Mouse (Mus musculus) 3134 (cell line): ENCODE data around the gene Sms.

Source experiments
- DNase-seq: peaks from one replicate; pipeline ENCODE4 v3.0.0-alpha.2; 2011; ENCODE audit warnings: low spot score; ENCODE audit not compliant: insufficient read length; ENCODE audit errors: extremely low read depth

Sms gene

GRCm38 (mm10) chrX:157491944-157492726, at the start of gene Sms:
Gene Sms (minus strand): TSS chrX:157492287.
- DNase-seq = peak; percentile 91

DNA sequence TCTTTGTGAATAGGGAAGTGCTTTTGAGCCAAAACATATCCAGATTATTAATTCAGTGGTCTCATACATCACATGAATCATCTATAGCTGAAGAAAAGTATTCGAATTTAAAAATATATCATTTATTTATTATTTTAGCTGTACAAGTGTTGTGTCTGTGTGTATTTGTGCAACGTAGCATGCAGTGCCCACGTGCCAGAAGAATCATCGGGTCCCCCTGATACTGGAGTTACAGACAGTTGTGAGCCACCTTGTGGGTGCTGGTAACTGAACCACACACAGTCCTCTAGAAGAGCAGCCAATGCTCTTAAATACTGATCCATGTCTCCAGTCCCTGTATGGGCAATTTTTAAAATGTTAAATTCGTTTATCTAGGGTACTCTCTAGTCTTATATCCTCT, 14.3 kb upstream of the Sms start:
- no peak for DNase-seq

GRCm38 (mm10) chrX:157504506-157504905, 12.4 kb upstream of the Sms start:
- no peak for DNase-seq

GRCm38 (mm10) chrX:157501871-157502270, 9.8 kb upstream of the Sms start:
- DNase-seq = no peak

DNA sequence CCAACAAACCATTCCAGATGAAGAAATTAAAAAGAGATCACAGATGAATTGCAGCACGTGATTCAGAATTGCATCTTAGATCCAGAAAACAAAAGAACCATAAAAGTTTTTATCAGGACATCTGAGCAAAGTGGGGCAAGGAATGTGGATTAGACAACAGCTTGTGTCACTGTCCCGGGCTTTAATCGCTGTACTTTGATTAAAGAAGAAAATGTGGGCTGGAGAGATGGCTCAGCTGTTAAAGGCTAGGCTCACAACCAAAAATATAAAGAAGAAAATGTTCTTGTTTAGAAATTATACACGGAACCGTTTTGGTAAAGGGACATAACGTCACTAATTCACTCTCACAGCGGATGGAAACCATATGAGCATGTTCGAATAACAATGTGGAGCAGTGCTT, 7.9 kb upstream of the Sms start:
- DNase-seq = no peak

GRCm38 (mm10) chrX:157493159-157493558, 1.1 kb upstream of the Sms start:
- no peak for DNase-seq

DNA sequence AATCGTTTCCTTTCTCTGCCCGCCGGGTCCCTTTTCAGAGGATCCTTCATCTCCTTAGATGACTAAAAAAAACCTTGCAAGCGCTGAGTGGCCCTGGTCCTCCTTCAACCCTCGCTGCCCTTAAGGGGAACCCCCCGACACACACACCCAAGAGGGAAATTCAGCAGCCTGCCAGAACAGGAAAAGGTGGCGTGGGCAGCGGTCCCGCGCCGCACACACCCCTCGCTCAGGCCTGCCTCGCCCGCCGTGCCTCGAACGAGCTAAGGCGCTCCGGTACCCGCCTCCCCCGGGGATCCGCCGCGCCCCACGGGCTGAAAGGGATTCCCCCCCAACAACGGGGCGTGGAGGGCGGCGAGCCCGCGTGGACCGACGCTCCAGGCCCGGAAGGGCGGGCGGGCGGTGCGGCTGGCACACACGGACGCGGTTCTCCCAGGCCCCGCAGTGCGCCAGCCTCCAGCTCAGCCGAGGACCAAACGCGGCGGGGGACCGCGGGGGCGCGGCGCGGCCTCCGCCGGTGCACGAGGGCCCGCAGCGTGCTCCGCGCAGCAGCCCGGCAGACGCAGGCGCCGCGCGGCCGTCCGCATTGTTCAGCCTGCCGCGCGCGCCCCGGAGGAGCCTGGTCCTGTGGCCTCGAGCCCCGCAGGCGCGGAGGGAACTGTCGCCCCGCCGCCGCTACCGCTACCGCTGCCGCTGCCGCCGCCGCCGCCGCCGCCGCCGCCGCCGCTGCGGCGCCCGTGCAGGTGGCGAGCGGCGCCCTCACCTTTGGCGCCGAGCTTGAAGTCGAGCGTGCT, 747 bp downstream of the Sms start:
- DNase-seq = peak; percentile 62

GRCm38 (mm10) chrX:157490769-157491144, 1.3 kb downstream of the Sms start:
- DNase-seq = peak; percentile 9

DNA sequence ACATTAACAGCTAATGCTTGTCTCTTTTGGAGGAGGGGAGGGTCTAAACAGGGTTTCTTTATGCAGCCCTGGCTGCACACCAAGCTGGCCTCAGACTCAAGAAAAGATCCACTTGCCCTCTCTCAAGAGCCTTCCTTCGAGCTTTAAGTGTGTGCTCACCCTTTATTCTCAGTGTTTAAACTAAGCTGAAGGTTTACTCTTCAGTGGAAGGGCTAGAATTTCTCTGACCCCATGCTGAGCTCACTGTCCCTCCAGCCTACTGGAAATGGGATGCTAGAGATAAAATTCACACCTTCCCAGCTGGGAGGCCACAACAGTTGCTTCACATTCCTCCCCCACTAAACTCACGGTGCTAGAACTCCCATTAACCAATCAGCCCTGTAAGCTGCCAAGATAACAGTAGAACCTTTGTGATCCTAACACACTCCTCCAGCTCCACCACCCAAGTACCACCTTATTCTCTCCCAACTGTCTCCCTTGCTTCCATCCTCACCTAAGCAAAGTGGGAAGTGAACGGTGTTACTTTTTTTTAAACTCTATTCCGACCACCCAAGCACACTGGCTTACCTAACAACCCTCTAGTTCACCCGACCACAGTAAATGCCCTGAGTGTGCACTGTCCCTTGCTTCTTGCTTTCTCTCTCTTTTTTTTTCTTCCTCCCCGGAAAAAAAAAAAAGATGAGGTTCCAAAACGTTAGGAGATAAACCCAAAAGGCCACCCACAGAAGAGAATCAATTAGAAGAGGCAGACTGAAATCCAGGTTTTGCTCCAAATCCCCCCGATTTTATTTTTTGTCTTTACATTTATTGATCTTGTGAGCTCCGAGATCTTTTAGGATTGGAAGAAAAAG, 2.0 kb downstream of the Sms start:
- DNase-seq = no peak

DNA sequence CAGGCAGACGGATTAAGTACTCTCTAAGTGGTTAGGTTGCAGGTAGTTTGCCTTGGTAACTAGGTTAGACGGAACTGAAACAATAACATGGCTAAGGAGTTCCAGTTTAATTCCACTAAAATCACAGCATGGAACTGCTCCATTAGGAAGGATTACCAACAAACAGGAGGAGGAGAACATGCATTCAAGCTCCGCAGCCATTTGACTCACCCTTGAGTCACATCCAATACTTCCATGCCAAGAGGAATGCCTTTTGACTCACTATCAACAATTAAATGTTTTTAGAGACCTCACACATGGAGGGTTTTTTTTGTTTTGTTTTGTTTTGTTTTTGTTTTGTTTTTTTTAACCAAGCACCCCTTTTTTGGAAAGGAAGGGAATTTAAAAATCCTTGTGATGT, 3.3 kb downstream of the Sms start:
- DNase-seq = peak; percentile 23

DNA sequence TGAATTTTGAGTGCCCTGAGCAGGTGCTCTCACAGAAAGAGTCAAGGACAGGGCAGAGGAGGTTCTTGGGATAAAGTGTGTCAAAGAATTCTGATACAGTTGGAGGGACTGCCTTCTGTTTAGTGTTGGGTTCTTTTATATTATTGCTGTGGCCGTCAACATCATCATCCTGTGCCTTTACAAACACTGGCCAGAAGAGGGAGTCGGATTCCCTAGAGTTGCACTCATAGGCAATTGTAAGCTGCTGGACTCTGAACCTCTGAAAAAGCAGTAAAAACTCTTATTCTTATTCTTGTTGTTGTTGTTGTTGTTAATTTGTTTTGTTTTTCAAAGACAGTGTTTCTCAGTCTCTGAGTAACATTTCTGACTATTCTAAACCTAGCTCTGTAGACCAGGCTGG, 5.3 kb downstream of the Sms start:
- DNase-seq = no peak

GRCm38 (mm10) chrX:157482842-157483241, 9.2 kb downstream of the Sms start:
- no peak for DNase-seq

DNA sequence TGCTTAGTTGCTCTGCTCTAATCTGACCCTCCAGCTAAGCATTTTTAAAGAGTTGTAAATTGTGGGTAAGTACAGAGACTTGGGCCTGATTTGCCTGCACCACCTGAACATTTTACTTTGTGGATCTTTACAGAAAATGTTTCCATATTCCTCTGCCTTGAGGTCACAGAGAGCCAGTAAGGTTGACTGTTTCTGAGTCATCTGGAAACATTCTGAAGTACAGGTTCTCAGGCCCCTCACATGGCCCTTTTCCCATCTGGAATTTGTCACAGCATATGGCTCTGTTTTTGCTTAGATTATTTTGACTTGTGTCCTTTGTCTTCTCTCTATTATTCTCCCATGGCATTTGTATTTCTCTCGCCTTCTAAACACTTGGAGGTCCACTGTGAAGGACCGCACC, 10.2 kb downstream of the Sms start:
- DNase-seq = no peak

GRCm38 (mm10) chrX:157477328-157477727, 14.8 kb downstream of the Sms start:
- no peak for DNase-seq

GRCm38 (mm10) chrX:157476153-157476810, 15.8 kb downstream of the Sms start:
- DNase-seq = no peak

DNA sequence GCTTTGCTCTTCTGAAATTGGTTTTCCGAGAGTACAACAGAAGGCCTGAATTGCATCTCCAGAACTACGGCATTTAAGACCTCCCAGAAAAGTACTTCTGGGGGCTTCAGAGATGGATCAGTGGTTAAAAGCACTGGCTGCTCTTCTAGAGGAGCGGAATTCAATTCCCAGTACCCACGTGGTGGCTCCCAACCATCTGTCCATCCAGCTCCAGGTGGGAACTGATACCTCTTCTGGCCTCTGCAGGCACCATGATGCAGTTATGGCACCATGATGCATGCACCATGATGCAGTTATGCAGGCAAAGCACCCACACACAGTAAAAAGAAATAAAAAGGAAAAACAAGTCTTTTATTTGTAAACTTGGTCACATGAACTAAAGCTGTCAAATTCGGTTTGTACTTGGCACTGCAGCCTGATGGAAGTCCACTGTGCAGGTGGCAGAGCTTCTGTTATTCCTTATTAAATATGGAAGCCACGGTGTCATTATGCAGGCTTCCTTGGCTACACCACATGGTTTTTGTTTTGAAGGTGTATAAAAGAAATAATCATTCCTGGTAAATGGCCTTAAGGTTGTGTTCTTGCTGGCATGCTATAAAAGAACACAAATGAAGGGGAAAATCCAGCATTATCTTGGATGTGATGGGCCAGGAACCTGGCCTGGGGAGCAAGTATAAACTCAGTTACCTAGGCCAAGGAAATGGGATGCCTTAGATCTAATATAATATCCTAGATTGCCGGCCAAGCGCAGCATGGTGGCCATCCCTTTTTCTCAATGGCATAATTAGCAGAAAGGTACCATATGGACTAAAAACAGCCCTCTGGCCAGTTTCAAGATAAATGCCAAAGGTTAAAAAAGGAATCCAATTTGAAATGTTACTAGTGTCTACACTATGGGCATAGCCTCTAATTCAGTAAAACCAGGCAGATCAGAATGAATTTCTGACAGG, 20.1 kb downstream of the Sms start:
- no peak for DNase-seq

DNA sequence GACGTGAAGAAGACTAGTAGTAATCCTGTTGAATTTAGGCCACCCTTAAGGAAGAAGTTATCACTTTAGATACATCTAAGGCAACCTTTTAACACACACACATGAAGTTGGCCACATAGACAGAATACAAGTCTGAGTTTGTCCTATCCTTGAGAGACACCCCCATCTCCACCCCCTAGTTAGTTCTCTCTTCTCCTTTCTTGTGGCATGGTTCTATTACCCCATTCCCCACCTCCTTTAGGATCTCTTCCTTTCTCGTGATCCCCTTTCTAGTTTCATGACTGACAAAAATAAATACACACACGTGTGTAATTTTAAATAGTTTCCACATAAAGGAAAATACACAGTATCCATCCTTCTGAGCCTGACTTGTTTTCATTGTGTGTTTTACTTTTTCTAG, 23.3 kb downstream of the Sms start:
- DNase-seq = no peak

- DNase-seq = no peak
Observed at GRCm38 (mm10) chrX:157468055-157468454, 24.0 kb downstream of the Sms start.

DNA sequence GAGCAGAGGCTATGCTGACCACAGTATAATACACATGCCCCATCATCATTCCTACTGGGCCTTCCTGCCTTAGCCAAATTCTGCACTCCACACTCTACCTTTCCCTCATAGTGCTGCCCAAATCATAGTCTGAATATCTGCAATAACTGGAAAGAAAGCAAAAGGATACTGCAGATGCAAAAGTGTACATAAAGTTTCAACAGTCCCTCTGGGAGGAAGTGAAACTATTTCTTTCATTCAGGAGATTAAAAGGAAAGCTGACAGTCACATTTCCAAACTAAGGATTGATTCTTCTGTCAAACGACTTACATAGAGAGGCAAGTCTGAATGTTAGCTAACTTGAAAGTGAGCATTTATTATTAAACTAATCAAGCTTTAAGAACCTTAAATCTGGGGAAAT, 26.1 kb downstream of the Sms start:
- no peak for DNase-seq

DNA sequence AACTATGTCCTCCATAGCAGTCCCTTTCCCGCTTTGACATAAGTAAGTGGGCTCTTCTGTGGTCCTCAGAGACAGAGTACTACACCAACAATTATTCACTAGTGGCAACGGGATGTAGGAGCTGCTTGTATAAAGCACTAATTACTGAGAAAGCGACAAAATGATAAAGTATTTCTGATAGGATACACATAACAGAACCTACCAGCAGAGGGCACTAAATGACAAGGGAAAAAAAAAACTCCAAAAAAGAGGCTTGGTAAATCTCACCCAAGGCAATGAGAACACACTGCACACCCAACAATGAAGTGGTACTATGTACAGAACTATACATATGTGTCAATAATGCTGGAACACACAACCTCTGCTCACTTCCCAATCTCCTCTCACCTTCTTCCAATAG, 29.4 kb downstream of the Sms start:
- DNase-seq = no peak
